8 mouse cellular contexts compared by ENCODE assay signal in genomic region chr10:75667911-75668270, GRCm38 (mm10). TPM values are rescaled to one million over a fixed set of nuclear protein-coding genes. Genes with fewer than 3 reads are reported as not detected.
DNase-seq lines count a peak whose midpoint lies in the region; ATAC-seq and TF ChIP-seq lines count a peak whose summit lies in the region.

No protein-coding gene starts in this region.

- H3K4me3 ChIP-seq in CH12.LX (replicated peaks in 1 of 3; ENCODE audit: low read depth in 2 of 3, low read length in 2 of 3, poor library complexity in 1 of 3): peak overlapping the region; percentile 58 to 66 (median 61)
- H3K4me3 ChIP-seq in kidney, adult 2 months (ENCODE audit: insufficient read depth, low read depth, low read length): peak overlapping the region; percentile 62
- peak overlapping the region; percentile 69 for H3K4me3 ChIP-seq in lung, embryonic 15.5 days
- peak overlapping the region; percentile 69 for H3K4me3 ChIP-seq in olfactory bulb, adult 2 months (ENCODE audit: insufficient read depth, low read depth, low read length)

- H3K36me3 ChIP-seq in CH12.LX (replicated peaks in 1 of 2; ENCODE audit: control insufficient read depth in 1 of 2, insufficient read depth in 1 of 2, low read length in 1 of 2): peaks cover 41 to 77% of the 10 kb centered on the region in 2 experiments
- H3K36me3 ChIP-seq in kidney, adult 2 months (ENCODE audit: control insufficient read depth, insufficient read depth, low read length): no peaks in the 10 kb centered on the region
- H3K36me3 ChIP-seq in lung, embryonic 15.5 days: peaks cover 4% of the 10 kb centered on the region; the same call in 1 of the 2 replicates

- TF ChIP-seq RAD21 in CH12.LX (IDR thresholded peaks at IDR 0.05; ENCODE audit: low read depth, low read length): no peak

- WGBS in kidney, adult 2 months: 6% methylated on average over 23 of the region's 23 CpGs
- 0% methylated on average over 23 of the region's 23 CpGs for WGBS in lung, embryonic 15.5 days
- WGBS in olfactory bulb, adult 2 months: 2% methylated on average over 23 of the region's 23 CpGs

- peak; percentile 28 for ATAC-seq in activated CD4-positive, CD25-positive, alpha-beta regulatory T cell, adult 4 months
- ATAC-seq in common myeloid progenitor, adult 5-6 weeks (replicated peaks; ENCODE audit: low read depth, poor library complexity, severe bottlenecking): peak; percentile 65
- peak; percentile 83 for ATAC-seq in lung, embryonic 15.5 days (ENCODE audit: borderline replicate concordance, extremely low read depth, low FRiP score, low TSS enrichment)

- H3K27me3 ChIP-seq in CH12.LX (replicated peaks): no peaks in the 10 kb centered on the region
- H3K27me3 ChIP-seq in kidney, adult 2 months (replicated peaks; ENCODE audit: control insufficient read depth, insufficient read depth, low read length): no peaks in the 10 kb centered on the region
- H3K27me3 ChIP-seq in lung, embryonic 15.5 days: no peaks in the 10 kb centered on the region

- no peak for TF ChIP-seq POLR2A in CH12.LX (IDR thresholded peaks at IDR 0.05; ENCODE audit: low read depth, low read length)
- no peak for TF ChIP-seq POLR2A in kidney, adult 2 months (IDR thresholded peaks at IDR 0.05; ENCODE audit: low read depth, low read length)
- TF ChIP-seq POLR2A in olfactory bulb, adult 2 months (IDR thresholded peaks at IDR 0.05; ENCODE audit: insufficient read depth, low read depth, low read length): no peak

- no peak for TF ChIP-seq EP300 in CH12.LX (IDR thresholded peaks at IDR 0.05; ENCODE audit: low read length)

- no peaks in the 10 kb centered on the region for H3K9me3 ChIP-seq in CH12.LX (replicated peaks; ENCODE audit: low read length)
- H3K9me3 ChIP-seq in lung, embryonic 15.5 days: no peaks in the 10 kb centered on the region

- peaks cover 18 to 33% of the 10 kb centered on the region in 2 experiments for H3K4me1 ChIP-seq in CH12.LX (ENCODE audit: control insufficient read depth in 1 of 2, insufficient read depth in 2 of 2)
- no peaks in the 10 kb centered on the region for H3K4me1 ChIP-seq in kidney, adult 2 months (ENCODE audit: control insufficient read depth, insufficient read depth, low read length)
- peaks cover 16% of the 10 kb centered on the region for H3K4me1 ChIP-seq in lung, embryonic 15.5 days
- H3K4me1 ChIP-seq in olfactory bulb, adult 2 months (ENCODE audit: control insufficient read depth, insufficient read depth, low read length): peaks cover 35% of the 10 kb centered on the region

- dilution Hi-C loops in CH12.LX (cut with MboI; ENCODE audit: extremely low pct_ligation_motif_present, extremely low pct_unique_long_range_greater_than_20kb, low sequenced_read_pairs): no loop called here

- peak overlapping the region; percentile 36 for H3K9ac ChIP-seq in CH12.LX (ENCODE audit: insufficient read depth, low read depth)
- H3K9ac ChIP-seq in lung, embryonic 15.5 days: peak overlapping the region; percentile 80

- no peak for TF ChIP-seq CTCF in CH12.LX (conservative IDR thresholded peaks at IDR 0.05 in 1 of 2, IDR thresholded peaks at IDR 0.05 in 1 of 2; ENCODE audit: low read depth in 2 of 2, low read length in 2 of 2)
- TF ChIP-seq CTCF in kidney, adult 2 months (conservative IDR thresholded peaks at IDR 0.05; ENCODE audit: insufficient read depth, insufficient read length, low read depth, low read length): no peak
- TF ChIP-seq CTCF in olfactory bulb, adult 2 months (IDR thresholded peaks at IDR 0.05; ENCODE audit: insufficient read depth, low read depth, low read length): no peak

- H3K27ac ChIP-seq in CH12.LX (ENCODE audit: insufficient read depth, low read depth): peak overlapping the region; percentile 7; the same call in 1 of the 2 replicates
- no peak overlapping the region for H3K27ac ChIP-seq in kidney, adult 2 months (ENCODE audit: insufficient read depth, low read depth, low read length)
- H3K27ac ChIP-seq in lung, embryonic 15.5 days: peak overlapping the region; percentile 84
- H3K27ac ChIP-seq in olfactory bulb, adult 2 months (ENCODE audit: insufficient read depth, low read depth, low read length): peak overlapping the region; percentile 94

- no peak for DNase-seq in CH12.LX (ENCODE audit: extremely low read depth)
- peak; percentile 53 for DNase-seq in heart, adult 8-10 months (ENCODE audit: low spot score)
- DNase-seq in kidney, adult 2 months: peak; percentile 72
- no peak for DNase-seq in left cerebral cortex, adult 9 months (ENCODE audit: low spot score in 2 of 2)

- H3K79me2 ChIP-seq in CH12.LX (replicated peaks; ENCODE audit: control insufficient read depth, extremely low read depth, insufficient read depth, poor library complexity, severe bottlenecking): no peaks in the 10 kb centered on the region; the same call in 1 of the 2 replicates

- peak overlapping the region; percentile 50 for H3K4me2 ChIP-seq in CH12.LX (ENCODE audit: insufficient read depth, low read depth, poor library complexity, severe bottlenecking)
- peak overlapping the region; percentile 95 for H3K4me2 ChIP-seq in lung, embryonic 15.5 days

- in situ Hi-C loops in CH12.LX (cut with MboI; ENCODE audit: low pct_ligation_motif_present, low pct_unique_long_range_greater_than_20kb, low sequenced_read_pairs): no loop called here

TF ChIP-seq in CH12.LX, 34 proteins besides CTCF, POLR2A, EP300 and RAD21:
- TF ChIP-seq KAT2A (IDR thresholded peaks at IDR 0.05; ENCODE audit: insufficient replicate concordance, low read length) (no peak), BHLHE40 (IDR thresholded peaks at IDR 0.05; ENCODE audit: low read depth, low read length) (no peak), RCOR1 (conservative IDR thresholded peaks at IDR 0.05; ENCODE audit: low read depth, low read length) (no peak), UBTF (IDR thresholded peaks at IDR 0.05; ENCODE audit: low read depth, low read length) (no peak), POLR2AphosphoS2 (IDR thresholded peaks at IDR 0.05; ENCODE audit: low read depth, low read length) (no peak), ZC3H11A (IDR thresholded peaks at IDR 0.05; ENCODE audit: low read depth, low read length) (no peak)

RNA-seq across cellular contexts. Expression of gene Susd2, which starts 24.1 kb away (rescaled TPM):
- total RNA-seq in CH12.LX (2012; rRNA removed): 0.51 and 0.63 TPM in 2 replicates
- total RNA-seq in CH12.LX (2014; rRNA removed): 0.66 and 0.70 TPM in 2 replicates
- 2.9 and 3.0 TPM in 2 replicates for polyA plus RNA-seq in CH12.LX (2012; ENCODE audit: insufficient read length, low read depth)
- polyA plus RNA-seq in activated CD4-positive, CD25-positive, alpha-beta regulatory T cell, adult 4 months (2017; shearing (Covaris generic)): 10 to 100 TPM in 1 of 2 experiments, 1 to 10 TPM in 1; 6.2 to 12.5 TPM
- total RNA-seq in common myeloid progenitor, adult 5-6 weeks (2017): 0.59 TPM in 1 of 2 replicates, not detected in the other
- 1 to 10 TPM in 3 of 4 experiments, under 1 TPM in 1; 0.98 to 2.2 (median 1.7) TPM for total RNA-seq in heart, adult 8-10 months (2022)
- polyA plus RNA-seq in kidney, adult 2 months (2012; rRNA removed): 193 and 196 TPM in 2 replicates
- polyA plus RNA-seq in lung, embryonic 15.5 days (2015; fragmentation: Nextera tagmentation; extraction: Ambion mirVana): 6.2 and 8.6 TPM in 2 replicates
- not detected in 2 replicates for polyA plus RNA-seq in olfactory bulb, adult 2 months (2012; ENCODE audit: insufficient read depth, insufficient read length, low replicate concordance, missing spikeins)

Comparison
In these comparisons a context has a peak if more than half of its experiments do, and no peak if none do; other contexts are left out.
1. DNase-seq: peak in heart, adult 8-10 months (single experiment) and kidney, adult 2 months (single experiment); none in CH12.LX (single experiment) and left cerebral cortex, adult 9 months (0 of 2).
2. ATAC-seq: peak in every context shown above with its lines; median percentile 83 in lung, embryonic 15.5 days; 65 in common myeloid progenitor, adult 5-6 weeks; 28 in activated CD4-positive, CD25-positive, alpha-beta regulatory T cell, adult 4 months.
3. Peak in every context shown above with its lines, with median percentiles within 50 percentile points of each other: H3K4me3 ChIP-seq.